In genomic region chr4:125481256-125481655, GRCm38 (mm10) we compare ENCODE assay signal across 20 mouse cellular contexts. TPM values are rescaled to one million over a fixed set of nuclear protein-coding genes. Genes with fewer than 3 reads are reported as not detected.
A peak's percentile ranks its signal among the peaks of the same experiment; 100 is the strongest.
DNase-seq lines count a peak whose midpoint lies in the region; TF ChIP-seq lines count a peak whose summit lies in the region.
"Had no signal": no experiment of that assay in that cellular context is flagged by ENCODE, and none has a peak within 500 bp of the region (broad histone marks: within the 10 kb centered on the region; RNA-seq: fewer than 3 reads in every experiment).

No protein-coding gene starts in this region.

- no peaks in the 10 kb centered on the region for H3K79me2 ChIP-seq in CH12.LX (replicated peaks; ENCODE audit: control insufficient read depth, extremely low read depth, insufficient read depth, poor library complexity, severe bottlenecking)

- no peaks in the 10 kb centered on the region for H3K27me3 ChIP-seq in CH12.LX (replicated peaks)

- peak; percentile 77 for TF ChIP-seq EP300 in CH12.LX (IDR thresholded peaks at IDR 0.05; ENCODE audit: low read length)

- no peak overlapping the region for H3K9ac ChIP-seq in CH12.LX (ENCODE audit: insufficient read depth, low read depth)

- peaks cover 13 to 80% of the 10 kb centered on the region in 2 experiments for H3K4me1 ChIP-seq in CH12.LX (ENCODE audit: control insufficient read depth in 1 of 2, insufficient read depth in 2 of 2)

- H3K27ac ChIP-seq in CH12.LX (ENCODE audit: insufficient read depth, low read depth): no peak overlapping the region

- TF ChIP-seq CTCF in CH12.LX (conservative IDR thresholded peaks at IDR 0.05 in 1 of 2, IDR thresholded peaks at IDR 0.05 in 1 of 2; ENCODE audit: low read depth in 2 of 2, low read length in 2 of 2): no peak

- TF ChIP-seq POLR2A in CH12.LX (IDR thresholded peaks at IDR 0.05; ENCODE audit: low read depth, low read length): no peak

- TF ChIP-seq RAD21 in CH12.LX (IDR thresholded peaks at IDR 0.05; ENCODE audit: low read depth, low read length): no peak

- H3K4me3 ChIP-seq in CH12.LX (replicated peaks in 1 of 3; ENCODE audit: low read depth in 2 of 3, low read length in 2 of 3, poor library complexity in 1 of 3): peak overlapping the region in 1 of 3 experiments; percentile 47

- H3K4me2 ChIP-seq in CH12.LX (ENCODE audit: insufficient read depth, low read depth, poor library complexity, severe bottlenecking): peak overlapping the region; percentile 35

- H3K36me3 ChIP-seq in CH12.LX (replicated peaks in 1 of 2; ENCODE audit: control insufficient read depth in 1 of 2, insufficient read depth in 1 of 2, low read length in 1 of 2): peaks cover 0 to 2% of the 10 kb centered on the region in 2 experiments
- H3K36me3 ChIP-seq: G1E had no signal

- dilution Hi-C loops in CH12.LX (cut with MboI; ENCODE audit: extremely low pct_ligation_motif_present, extremely low pct_unique_long_range_greater_than_20kb, low sequenced_read_pairs): no loop called here

- in situ Hi-C loops in CH12.LX (cut with MboI; ENCODE audit: low pct_ligation_motif_present, low pct_unique_long_range_greater_than_20kb, low sequenced_read_pairs): no loop called here

- H3K9me3 ChIP-seq in CH12.LX (replicated peaks; ENCODE audit: low read length): no peaks in the 10 kb centered on the region

- DNase-seq in A20 (ENCODE audit: low read depth, low spot score) (peak; percentile 89), CH12.LX (ENCODE audit: extremely low read depth) (peak; percentile 66)
- no peak for DNase-seq in right cerebral cortex, adult 18-20 months
- no peak for DNase-seq in embryo, embryonic 9.5 days (ENCODE audit: extremely low spot score)
- DNase-seq: adrenal gland, adult 2 months; adrenal gland, adult 8-10 months; adrenal gland, postnatal 10 days; adrenal gland, postnatal 14 days; adrenal gland, postnatal 25 days; adrenal gland, postnatal 36 days; B cell, adult 2 months; cerebellum, adult 11 months; cerebellum, adult 11-12 months; cerebellum, adult 18-20 months; cerebellum, adult 2 months; cerebellum, adult 8-10 months had no signal

TF ChIP-seq in CH12.LX, 34 proteins besides CTCF, POLR2A, EP300 and RAD21:
- TF ChIP-seq BHLHE40 (IDR thresholded peaks at IDR 0.05; ENCODE audit: low read depth, low read length) (peak; percentile 52), ELF1 (IDR thresholded peaks at IDR 0.05; ENCODE audit: low read depth, low read length) (no peak)
TF ChIP-seq in CH12.LX: peak in this region for 1.

RNA-seq across cellular contexts. Expression of gene Grik3, which starts 9.2 kb away (rescaled TPM):
- total RNA-seq in CH12.LX (2012; rRNA removed) (not detected in 2 replicates), CH12.LX (2014; rRNA removed) (not detected in 2 replicates)
- polyA plus RNA-seq in CH12.LX (2012; ENCODE audit: insufficient read length, low read depth): not detected in 2 replicates
- polyA plus RNA-seq: activated CD4-positive, CD25-positive, alpha-beta regulatory T cell, adult 4 months; CD4-positive, CD25-positive, alpha-beta regulatory T cell, adult 4 months; G1E; Patski had no signal

Comparison
In these comparisons a context has a peak if more than half of its experiments do, and no peak if none do; other contexts are left out.
1. DNase-seq: peak in A20 (single experiment) and CH12.LX (single experiment); none in right cerebral cortex, adult 18-20 months (single experiment) and embryo, embryonic 9.5 days (single experiment).